Mouse (Mus musculus) hindbrain, embryonic 16.5 days (tissue): ENCODE data around the gene Lsm2. TPM values are rescaled to one million over a fixed set of nuclear protein-coding genes. Genes with fewer than 3 reads are reported as not detected.
A peak's percentile ranks its signal among the peaks of the same experiment; 100 is the strongest.
"Not testable (repeated sequence)": the region's sequence is repeated elsewhere in the genome, so short reads cannot be mapped to it uniquely, and the experiment has no call there.

Experiments
- ATAC-seq: fragments of 200-750 bp; cut with Nextera tagmentation; 2 replicates; pipeline ENCODE4 v1.8.0; 2017; ENCODE audit warnings: moderate TSS enrichment, moderate library complexity
- H3K27ac ChIP-seq: fragments of 300-500 bp; sonication (generic); 2 replicates; pipeline ENCODE4 v1.5.1; 2014; ENCODE audit warnings: low read depth, mild to moderate bottlenecking, control low read depth, low read length, moderate library complexity
- H3K27me3 ChIP-seq: fragments of 300-500 bp; sonication (generic); replicated peaks from 2 replicates; pipeline ENCODE4 v1.6.1; 2014; ENCODE audit warnings: low read length; ENCODE audit not compliant: control insufficient read depth, insufficient read depth
- H3K36me3 ChIP-seq: fragments of 300-500 bp; sonication (generic); 2 replicates; pipeline ENCODE4 v1.6.1; 2014; ENCODE audit warnings: mild to moderate bottlenecking, low read length, moderate library complexity, mixed read lengths; ENCODE audit not compliant: control insufficient read depth, insufficient read depth
- H3K4me1 ChIP-seq: fragments of 300-500 bp; sonication (generic); 2 replicates; pipeline ENCODE4 v1.6.1; 2014; ENCODE audit warnings: low read depth, low read length; ENCODE audit not compliant: control insufficient read depth, insufficient read depth
- H3K4me2 ChIP-seq: fragments of 300-500 bp; sonication (generic); 2 replicates; pipeline ENCODE4 v1.6.1; 2014; ENCODE audit warnings: mild to moderate bottlenecking, low read length, control low read depth, moderate library complexity
- H3K4me3 ChIP-seq: fragments of 300-500 bp; sonication (generic); 2 replicates; pipeline ENCODE4 v1.5.1; 2014; ENCODE audit warnings: mild to moderate bottlenecking, low read length, control low read depth, moderate library complexity
- H3K9ac ChIP-seq: fragments of 300-500 bp; sonication (generic); 2 replicates; pipeline ENCODE4 v1.6.1; 2014; ENCODE audit warnings: low read depth, mild to moderate bottlenecking, control low read depth, low read length, moderate library complexity
- H3K9me3 ChIP-seq: fragments of 300-500 bp; sonication (generic); 2 replicates; pipeline ENCODE4 v1.6.1; 2014; ENCODE audit warnings: mild to moderate bottlenecking, low read length, moderate library complexity; ENCODE audit not compliant: control insufficient read depth
- WGBS: fragments of 180-500 bp; shearing (Covaris S2); extraction: QIAGEN DNeasy Blood & Tissue Kit; methylation state at CpG from one replicate; pipeline ENCODE4 v1.1.7; 2014; 5-methylcytosine and 5-hydroxymethylcytosine counted together
- polyA plus RNA-seq: library from polyadenylated mRNA; unstranded; fragments of >200 nt; fragmentation: Nextera tagmentation; extraction: Ambion mirVana; gene quantifications from 2 replicates; pipeline ENCODE4 v1.2.1, GENCODE M21; 2015

The Lsm2 gene
- polyA plus RNA-seq, 1 experiment from 2014 or later = 106 TPM

GRCm38 (mm10) chr17:34975581-34976492 lies 5.8 kb upstream of the Lsm2 start:
- H3K4me1 ChIP-seq = peaks cover 9% of the 10 kb centered on the region
- 81% methylated on average over 3 of the region's 3 CpGs for WGBS
- no peak overlapping the region for H3K4me2 ChIP-seq
- no peak overlapping the region for H3K4me3 ChIP-seq
- ATAC-seq = no peak
- H3K27me3 ChIP-seq = no peaks in the 10 kb centered on the region
- no peak overlapping the region for H3K9ac ChIP-seq
- no peaks in the 10 kb centered on the region for H3K36me3 ChIP-seq
- no peak overlapping the region for H3K27ac ChIP-seq
- H3K9me3 ChIP-seq = no peaks in the 10 kb centered on the region

GRCm38 (mm10) chr17:34977000-34977399 lies 4.7 kb upstream of the Lsm2 start:
- Histone ChIP-seq H3K9me3 (no peaks in the 10 kb centered on the region), H3K4me2 (no peak overlapping the region), H3K27me3 (no peaks in the 10 kb centered on the region), H3K27ac (no peak overlapping the region), H3K36me3 (no peaks in the 10 kb centered on the region), H3K9ac (no peak overlapping the region), H3K4me1 (peaks cover 14% of the 10 kb centered on the region), H3K4me3 (no peak overlapping the region)
- WGBS = 93% methylated on average over 20 of the region's 20 CpGs
- ATAC-seq = no peak

- Histone ChIP-seq H3K9ac (no peak overlapping the region), H3K4me2 (no peak overlapping the region), H3K4me1 (peaks cover 17% of the 10 kb centered on the region), H3K27ac (no peak overlapping the region), H3K27me3 (no peaks in the 10 kb centered on the region), H3K4me3 (no peak overlapping the region), H3K9me3 (no peaks in the 10 kb centered on the region), H3K36me3 (no peaks in the 10 kb centered on the region)
- no peak for ATAC-seq
- 90% methylated on average over 27 of the region's 27 CpGs for WGBS
Observed at GRCm38 (mm10) chr17:34978239-34978638, 3.4 kb upstream of the Lsm2 start.

GRCm38 (mm10) chr17:34979631-34980030 lies 2.0 kb upstream of the Lsm2 start:
- no peak overlapping the region for H3K4me3 ChIP-seq
- no peak for ATAC-seq
- H3K4me2 ChIP-seq = no peak overlapping the region
- H3K9me3 ChIP-seq = no peaks in the 10 kb centered on the region
- H3K4me1 ChIP-seq = peaks cover 17% of the 10 kb centered on the region
- H3K27me3 ChIP-seq = no peaks in the 10 kb centered on the region
- no peak overlapping the region for H3K27ac ChIP-seq
- no peak overlapping the region for H3K9ac ChIP-seq
- WGBS = 88% methylated on average over 4 of the region's 4 CpGs
- H3K36me3 ChIP-seq = no peaks in the 10 kb centered on the region

- no peak overlapping the region for H3K27ac ChIP-seq
- no peaks in the 10 kb centered on the region for H3K9me3 ChIP-seq
- H3K9ac ChIP-seq = peak overlapping the region; percentile 93
- H3K4me2 ChIP-seq = peak overlapping the region; percentile 70
- ATAC-seq = no peak
- no peaks in the 10 kb centered on the region for H3K27me3 ChIP-seq
- 17% methylated on average over 2 of the region's 2 CpGs for WGBS
- H3K4me3 ChIP-seq = peak overlapping the region; percentile 76
- peaks cover 4% of the 10 kb centered on the region; the same call in 1 of the 2 replicates for H3K36me3 ChIP-seq
- peaks cover 17% of the 10 kb centered on the region for H3K4me1 ChIP-seq
Observed at GRCm38 (mm10) chr17:34980655-34981054, 1.0 kb upstream of the Lsm2 start.

GRCm38 (mm10) chr17:34982328-34982727 lies 666 bp downstream of the Lsm2 start:
- Histone ChIP-seq H3K4me1 (peaks cover 17% of the 10 kb centered on the region), H3K36me3 (peaks cover 5% of the 10 kb centered on the region; the same call in 1 of the 2 replicates), H3K27me3 (no peaks in the 10 kb centered on the region), H3K27ac (peak overlapping the region; percentile 97), H3K4me2 (peak overlapping the region; percentile 70), H3K9ac (peak overlapping the region; percentile 93), H3K4me3 (peak overlapping the region; percentile 76), H3K9me3 (no peaks in the 10 kb centered on the region)
- under 1% methylated on average over 15 of the region's 15 CpGs for WGBS
- ATAC-seq = no peak; the same call in none of the 2 replicates

GRCm38 (mm10) chr17:34984218-34984617 lies 2.6 kb downstream of the Lsm2 start:
- no peak overlapping the region for H3K4me2 ChIP-seq
- H3K4me1 ChIP-seq = peaks cover 17% of the 10 kb centered on the region
- H3K4me3 ChIP-seq = no peak overlapping the region
- no peak overlapping the region for H3K9ac ChIP-seq
- H3K9me3 ChIP-seq = no peaks in the 10 kb centered on the region
- H3K36me3 ChIP-seq = peaks cover 5% of the 10 kb centered on the region; the same call in 1 of the 2 replicates
- H3K27ac ChIP-seq = no peak overlapping the region
- 71% methylated on average over 2 of the region's 2 CpGs for WGBS
- H3K27me3 ChIP-seq = no peaks in the 10 kb centered on the region
- ATAC-seq = no peak

- ATAC-seq = no peak
- Histone ChIP-seq H3K27ac (no peak overlapping the region), H3K4me3 (no peak overlapping the region), H3K27me3 (no peaks in the 10 kb centered on the region), H3K9me3 (no peaks in the 10 kb centered on the region), H3K4me2 (no peak overlapping the region), H3K9ac (no peak overlapping the region), H3K36me3 (no peaks in the 10 kb centered on the region), H3K4me1 (peaks cover 2% of the 10 kb centered on the region)
Observed at GRCm38 (mm10) chr17:34994751-34995150, 13.1 kb downstream of the Lsm2 start.

GRCm38 (mm10) chr17:34995192-34995591 lies 13.5 kb downstream of the Lsm2 start:
- not testable (repeated sequence) for H3K27ac ChIP-seq, H3K36me3 ChIP-seq, H3K9ac ChIP-seq, H3K27me3 ChIP-seq, H3K9me3 ChIP-seq, H3K4me2 ChIP-seq, ATAC-seq, H3K4me3 ChIP-seq, H3K4me1 ChIP-seq
- 90% methylated on average over 4 of the region's 4 CpGs for WGBS
